Mouse (Mus musculus) ES-E14 (cell line): ENCODE data around the gene Ube2o. TPM values are rescaled to one million over a fixed set of nuclear protein-coding genes. Genes with fewer than 3 reads are reported as not detected.

Experiments used
- DNase-seq: peaks from one replicate; pipeline ENCODE4 v3.0.0-alpha.2; 2013; ENCODE audit warnings: low read depth, low spot score
- H3K27ac ChIP-seq: 2 replicates; pipeline ENCODE4 v1.5.1; 2012; ENCODE audit warnings: low read depth, mild to moderate bottlenecking, low read length, moderate library complexity, mixed read lengths; ENCODE audit not compliant: poor library complexity, insufficient read depth, severe bottlenecking
- H3K36me3 ChIP-seq: 2 replicates; pipeline ENCODE4 v1.6.1; 2012; ENCODE audit warnings: mild to moderate bottlenecking, low read length, moderate library complexity, mixed read lengths; ENCODE audit not compliant: control insufficient read depth, poor library complexity, insufficient read depth, severe bottlenecking
- H3K4me1 ChIP-seq, 2 experiments: fragments of 150-350 bp in 1 of 2; sonication (generic) in 1 of 2; 2 replicates each; pipeline ENCODE4 v1.6.1; 2012; ENCODE audit warnings: low read length in 2 of 2, mild to moderate bottlenecking in 1 of 2, mixed read lengths in 1 of 2; ENCODE audit not compliant: control insufficient read depth in 2 of 2, insufficient read depth in 2 of 2, poor library complexity in 1 of 2
- H3K4me3 ChIP-seq, 2 experiments: fragments of 150-350 bp in 1 of 2; sonication (generic) in 1 of 2; 2 replicates each; pipeline ENCODE4 v1.5.1; 2012; ENCODE audit warnings: low read length in 2 of 2, low read depth in 1 of 2, mild to moderate bottlenecking in 1 of 2, mixed read lengths in 1 of 2; ENCODE audit not compliant: insufficient read depth in 1 of 2, poor library complexity in 1 of 2, severe bottlenecking in 1 of 2
- H3K9ac ChIP-seq: 2 replicates; pipeline ENCODE4 v1.6.1; 2012; ENCODE audit warnings: low read depth, mild to moderate bottlenecking, low read length, mixed read lengths; ENCODE audit not compliant: poor library complexity, insufficient read depth, severe bottlenecking
- H3K9me3 ChIP-seq: fragments of 150-350 bp; sonication (generic); 2 replicates; pipeline ENCODE4 v1.6.1; 2012; ENCODE audit warnings: low read depth, mild to moderate bottlenecking, low read length; ENCODE audit not compliant: control insufficient read depth, insufficient read depth
- CHD2 ChIP-seq: IDR thresholded peaks from 2 replicates; pipeline ENCODE4 v1.6.1; 2014; ENCODE audit warnings: mild to moderate bottlenecking, low read depth, low read length, inconsistent platforms
- HCFC1 ChIP-seq: IDR thresholded peaks from 2 replicates; pipeline ENCODE4 v1.6.1; 2012; ENCODE audit warnings: low read length, inconsistent platforms, borderline replicate concordance; ENCODE audit not compliant: insufficient read depth
- MAFK ChIP-seq: IDR thresholded peaks from 2 replicates; pipeline ENCODE4 v1.6.1; 2014; ENCODE audit warnings: mild to moderate bottlenecking, low read depth, low read length, inconsistent platforms; ENCODE audit not compliant: insufficient read depth
- ZC3H11A ChIP-seq: IDR thresholded peaks from 2 replicates; pipeline ENCODE4 v1.6.1; 2012; ENCODE audit warnings: low read depth, mild to moderate bottlenecking, inconsistent platforms, low read length, borderline replicate concordance
- ZNF384 ChIP-seq: IDR thresholded peaks from 2 replicates; pipeline ENCODE4 v1.6.1; 2012; ENCODE audit warnings: low read depth, low read length, inconsistent platforms
- in situ Hi-C, 2 experiments: fragments of 600-800 bp; cut with MboI; formaldehyde crosslinking; loops; one replicate each; pipeline ENCODE4 v1.15.1; 2025; ENCODE audit warnings: low sequenced_read_pairs in 2 of 2, inconsistent platforms in 1 of 2; ENCODE audit not compliant: unreplicated experiment in 2 of 2
- total RNA-seq: library from RNA; depleted of rRNA; stranded (reverse); fragments of 300-350 nt; gene quantifications from 2 replicates; pipeline ENCODE4 v1.2.3, GENCODE M21; 2012

Ube2o gene
- total RNA-seq, 1 experiment = 45.2 TPM

DNA sequence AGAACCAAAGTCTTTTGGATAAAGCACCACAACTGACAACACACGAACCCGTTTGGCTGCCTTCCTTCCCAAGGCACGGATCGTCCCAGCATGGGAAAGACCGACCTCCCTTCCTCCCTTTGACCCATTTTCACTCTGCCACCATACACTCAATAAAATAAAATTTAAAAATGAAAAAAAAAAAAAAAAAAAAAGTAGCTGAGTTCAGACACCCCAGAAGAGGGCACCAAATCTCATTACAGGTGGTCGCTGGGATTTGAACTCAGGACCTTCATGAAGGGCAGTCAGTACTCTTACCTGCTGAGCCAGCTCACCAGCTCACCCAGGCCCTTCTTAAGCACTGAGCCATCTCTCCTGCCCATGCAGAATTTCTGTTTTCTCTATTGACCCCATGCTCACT lies 82.2 kb downstream of the Ube2o start:
- Histone ChIP-seq H3K9ac (no peak overlapping the region), H3K9me3 (no peaks in the 10 kb centered on the region), H3K4me3 (peak overlapping the region; percentile 22 to 58; a peak in 1 of 4 replicates), H3K27ac (no peak overlapping the region), H3K4me1 (0 out of 4 replicates have a peak, but pooled peaks cover 0 to 4% of the 10 kb centered on the region in 2 experiments), H3K36me3 (no peaks in the 10 kb centered on the region)
- TF ChIP-seq ZC3H11A = no peak
- TF ChIP-seq ZNF384 = peak; percentile 87
- no peak for TF ChIP-seq MAFK
- TF ChIP-seq HCFC1 = no peak
- TF ChIP-seq CHD2 = no peak
- DNase-seq = no peak
- in situ Hi-C loops = no loop called here

DNA sequence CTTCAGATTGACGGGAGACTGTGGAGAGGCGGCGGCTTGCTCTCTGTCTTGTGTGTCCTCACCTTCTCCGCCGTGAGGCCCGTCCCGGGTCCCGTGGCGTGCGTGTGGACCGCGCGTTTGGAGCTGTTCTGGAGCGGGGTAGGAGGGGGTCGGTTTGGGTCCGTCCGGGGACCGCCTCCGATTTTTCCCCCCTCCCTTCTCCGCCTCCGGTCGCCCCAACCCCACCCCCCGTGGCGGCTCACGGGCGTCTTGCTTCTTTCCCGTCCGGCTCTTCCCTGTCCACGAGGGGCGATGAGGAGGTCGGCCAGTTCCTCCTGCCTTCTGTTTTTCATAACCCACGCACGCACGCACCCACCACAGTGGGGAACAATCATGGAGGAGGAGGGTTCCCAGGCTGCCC lies 82.7 kb downstream of the Ube2o start:
- no peak overlapping the region for H3K27ac ChIP-seq
- 0 out of 4 replicates have a peak, but pooled peaks cover 0 to 4% of the 10 kb centered on the region in 2 experiments for H3K4me1 ChIP-seq
- TF ChIP-seq ZNF384 = no peak
- no peak for TF ChIP-seq ZC3H11A
- no peak for TF ChIP-seq HCFC1
- TF ChIP-seq MAFK = no peak
- TF ChIP-seq CHD2 = no peak
- in situ Hi-C loops = no loop called here
- H3K9me3 ChIP-seq = no peaks in the 10 kb centered on the region
- no peaks in the 10 kb centered on the region for H3K36me3 ChIP-seq
- H3K4me3 ChIP-seq = peak overlapping the region; percentile 22 to 58; a peak in 3 of 4 replicates
- peak overlapping the region; percentile 60 for H3K9ac ChIP-seq
- no peak for DNase-seq

DNA sequence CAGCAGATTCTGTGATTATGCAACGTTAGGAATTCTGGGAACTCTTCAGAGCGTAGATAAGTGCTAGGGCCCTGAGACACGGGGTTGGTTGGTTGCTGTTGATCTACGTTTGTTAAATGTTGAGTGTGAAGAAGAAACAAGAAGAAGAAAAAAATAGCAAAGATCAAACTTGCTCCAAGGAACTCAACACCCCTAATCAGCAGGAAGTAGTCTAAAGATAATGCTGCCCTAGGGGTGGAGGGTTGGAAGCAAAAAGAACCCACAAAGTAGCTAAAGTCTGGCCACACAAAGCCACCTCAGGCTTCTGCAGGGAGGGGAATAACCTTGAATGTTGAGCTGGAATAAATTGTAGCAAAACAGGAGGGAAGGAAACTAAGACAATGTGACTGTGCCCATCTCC lies 83.9 kb downstream of the Ube2o start:
- Histone ChIP-seq H3K36me3 (no peaks in the 10 kb centered on the region), H3K4me3 (no peak overlapping the region), H3K9ac (no peak overlapping the region), H3K27ac (no peak overlapping the region), H3K9me3 (no peaks in the 10 kb centered on the region), H3K4me1 (peaks cover 0 to 4% of the 10 kb centered on the region in 2 experiments; a peak in 1 of 4 replicates)
- in situ Hi-C loops = no loop called here
- DNase-seq = no peak
- no peak for TF ChIP-seq ZC3H11A
- TF ChIP-seq ZNF384 = no peak
- no peak for TF ChIP-seq HCFC1
- TF ChIP-seq CHD2 = no peak
- TF ChIP-seq MAFK = no peak

DNA sequence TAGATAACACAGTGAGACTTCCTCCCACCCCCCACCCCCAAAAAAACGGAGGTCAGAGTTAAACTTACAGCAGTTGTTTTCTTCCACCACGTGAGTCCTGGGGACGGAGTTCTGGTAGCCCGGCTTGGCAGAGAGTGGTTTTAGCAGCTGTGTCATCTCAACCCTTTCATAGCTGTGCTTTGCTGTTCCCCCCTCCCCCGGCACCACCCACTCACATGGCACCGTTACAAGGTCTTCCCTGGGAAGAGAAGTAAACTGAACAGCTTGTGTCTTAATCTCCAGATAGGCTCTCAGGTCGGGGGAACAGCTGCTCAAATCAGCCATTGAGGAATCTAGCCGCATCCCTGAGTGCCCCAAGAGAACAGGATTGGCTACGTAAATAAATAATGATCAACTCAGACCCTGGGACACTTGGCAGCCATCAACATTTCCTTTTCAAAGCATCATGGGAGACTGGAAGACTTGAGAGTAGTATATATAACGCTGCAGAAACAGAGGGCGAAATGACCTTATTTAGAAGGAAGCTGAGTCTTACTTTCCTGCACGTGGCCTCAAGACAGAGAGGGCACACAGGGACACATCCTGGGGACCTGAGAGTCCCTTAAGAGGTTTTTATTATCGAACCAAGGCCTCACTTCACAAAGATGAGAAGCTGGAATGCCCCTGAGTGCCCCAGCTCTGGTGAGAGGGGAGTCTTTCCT lies 86.6 kb downstream of the Ube2o start:
- TF ChIP-seq ZNF384 (no peak), CHD2 (no peak), ZC3H11A (no peak), HCFC1 (no peak), MAFK (no peak)
- in situ Hi-C loops = no loop called here
- peaks cover 0 to 6% of the 10 kb centered on the region in 2 experiments; a peak in 1 of 4 replicates for H3K4me1 ChIP-seq
- H3K9ac ChIP-seq = no peak overlapping the region; the same call in 1 of the 2 replicates
- no peak for DNase-seq
- no peak overlapping the region for H3K27ac ChIP-seq
- no peak overlapping the region for H3K4me3 ChIP-seq
- H3K36me3 ChIP-seq = no peaks in the 10 kb centered on the region
- no peaks in the 10 kb centered on the region for H3K9me3 ChIP-seq
